8 mouse cellular contexts compared by ENCODE assay signal in the genomic region with DNA sequence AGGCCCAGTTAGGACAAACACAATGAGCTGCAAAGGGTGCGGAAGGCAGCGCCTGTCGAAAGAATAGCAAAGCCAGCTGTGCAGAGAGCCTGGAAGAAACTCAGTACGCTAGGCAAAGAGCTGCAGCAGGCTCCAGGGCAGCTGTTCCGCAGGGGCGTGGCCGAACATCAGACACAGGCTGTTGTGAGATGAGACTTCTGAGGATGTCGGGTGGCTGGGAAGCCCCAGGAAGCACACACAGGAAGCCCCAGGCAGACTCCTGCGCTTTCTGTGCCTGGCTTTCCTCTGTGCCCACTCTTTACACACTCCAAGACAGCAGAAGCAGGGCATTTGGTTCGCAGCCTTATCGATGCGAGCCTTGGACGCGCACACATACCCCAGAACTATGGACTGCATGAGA. TPM values are rescaled to one million over a fixed set of nuclear protein-coding genes. Genes with fewer than 3 reads are reported as not detected.
DNase-seq lines count a peak whose midpoint lies in the region; ATAC-seq and TF ChIP-seq lines count a peak whose summit lies in the region.

No protein-coding gene starts in this region.

- no peaks in the 10 kb centered on the region for H3K9me3 ChIP-seq in intestine, postnatal 0 days (ENCODE audit: control insufficient read depth)

- no peak overlapping the region for H3K9ac ChIP-seq in intestine, postnatal 0 days (ENCODE audit: low read depth, low read length)

- peaks cover 22% of the 10 kb centered on the region; the same call in 1 of the 2 replicates for H3K36me3 ChIP-seq in intestine, postnatal 0 days (ENCODE audit: control insufficient read depth, insufficient read depth)

- H3K4me1 ChIP-seq in intestine, postnatal 0 days (replicated peaks; ENCODE audit: control insufficient read depth, insufficient read depth, low read length): no peaks in the 10 kb centered on the region

- peak overlapping the region; percentile 48 for H3K4me2 ChIP-seq in intestine, postnatal 0 days (replicated peaks; ENCODE audit: low read depth)

- no peak for TF ChIP-seq CTCF in intestine, postnatal 0 days (IDR thresholded peaks at IDR 0.05; ENCODE audit: low read depth)

- H3K4me3 ChIP-seq in intestine, postnatal 0 days (ENCODE audit: low read depth, low read length): no peak overlapping the region

- H3K27ac ChIP-seq in intestine, postnatal 0 days (ENCODE audit: low read depth, low read length): no peak overlapping the region

- WGBS in intestine, postnatal 0 days: 47% methylated on average over 14 of the region's 14 CpGs

- no peaks in the 10 kb centered on the region for H3K27me3 ChIP-seq in intestine, postnatal 0 days (replicated peaks; ENCODE audit: control insufficient read depth, insufficient read depth, low read length)

- DNase-seq in brain, adult 2 months (ENCODE audit: low read depth, low spot score): peak; percentile 33
- peak; percentile 32 to 76 for DNase-seq in gastrocnemius, postnatal 4 days (ENCODE audit: low spot score in 2 of 2)
- DNase-seq in neural tube, embryonic 10.5 days (ENCODE audit: extremely low spot score, low spot score): peak; percentile 48
- DNase-seq in Muller cell, postnatal 12 days (ENCODE audit: inconsistent ontology term): no peak
- DNase-seq in frontal cortex, postnatal 14 days (ENCODE audit: low spot score in 2 of 2): no peak
- DNase-seq in left cerebral cortex, adult 18-20 months (ENCODE audit: low spot score in 2 of 2): no peak

- peak; percentile 57 for ATAC-seq in CD4-positive, CD25-positive, alpha-beta regulatory T cell, adult 4 months
- no peak for ATAC-seq in intestine, postnatal 0 days

RNA-seq across cellular contexts. Expression of a gene that starts 17.4 kb away (rescaled TPM):
- not detected for polyA plus RNA-seq in CD4-positive, CD25-positive, alpha-beta regulatory T cell, adult 4 months (2017; shearing (Covaris generic))
- total RNA-seq in gastrocnemius, postnatal 4 days (2021): under 1 TPM; 0.62 to 0.71 TPM
- polyA plus RNA-seq in intestine, postnatal 0 days (2015; fragmentation: Nextera tagmentation; extraction: Ambion mirVana): 37.7 and 47.1 TPM in 2 replicates
- total RNA-seq in left cerebral cortex, adult 18-20 months (2021): 1 to 10 TPM; 5.9 to 7.2 TPM

RNA-seq across cellular contexts. Expression of a gene that starts 25.2 kb away (rescaled TPM):
- polyA plus RNA-seq in CD4-positive, CD25-positive, alpha-beta regulatory T cell, adult 4 months (2017; shearing (Covaris generic)): 100 to 1,000 TPM in 1 of 2 experiments, 10 to 100 TPM in 1; 69.6 to 103 TPM
- 10 to 100 TPM; 26.1 to 27.2 TPM for total RNA-seq in gastrocnemius, postnatal 4 days (2021)
- 10.1 and 11.1 TPM in 2 replicates for polyA plus RNA-seq in intestine, postnatal 0 days (2015; fragmentation: Nextera tagmentation; extraction: Ambion mirVana)
- total RNA-seq in left cerebral cortex, adult 18-20 months (2021): 100 to 1,000 TPM; 311 to 318 TPM

RNA-seq across cellular contexts. Expression of a gene that starts 44.4 kb away (rescaled TPM):
- not detected for polyA plus RNA-seq in CD4-positive, CD25-positive, alpha-beta regulatory T cell, adult 4 months (2017; shearing (Covaris generic))
- total RNA-seq in gastrocnemius, postnatal 4 days (2021): under 1 TPM; 0.29 to 0.39 TPM
- 0.14 TPM in 2 replicates for polyA plus RNA-seq in intestine, postnatal 0 days (2015; fragmentation: Nextera tagmentation; extraction: Ambion mirVana)
- total RNA-seq in left cerebral cortex, adult 18-20 months (2021): 1 to 10 TPM in 1 of 2 experiments, under 1 TPM in 1; 0.72 to 1.3 TPM

RNA-seq across cellular contexts. Expression of a gene that starts 44.6 kb away (rescaled TPM):
- polyA plus RNA-seq in CD4-positive, CD25-positive, alpha-beta regulatory T cell, adult 4 months (2017; shearing (Covaris generic)): 10 to 100 TPM in 1 of 2 experiments, 1 to 10 TPM in 1; 8.4 to 11.7 TPM
- total RNA-seq in gastrocnemius, postnatal 4 days (2021): 10 to 100 TPM; 22.2 to 25.2 TPM
- 12.8 and 13.6 TPM in 2 replicates for polyA plus RNA-seq in intestine, postnatal 0 days (2015; fragmentation: Nextera tagmentation; extraction: Ambion mirVana)
- 10 to 100 TPM; 22.0 to 23.7 TPM for total RNA-seq in left cerebral cortex, adult 18-20 months (2021)

Comparison
In these comparisons a context has a peak if more than half of its experiments do, and no peak if none do; other contexts are left out.
1. DNase-seq: peak in brain, adult 2 months (single experiment), gastrocnemius, postnatal 4 days (2 of 2) and neural tube, embryonic 10.5 days (single experiment); none in Muller cell, postnatal 12 days (single experiment), frontal cortex, postnatal 14 days (0 of 2) and left cerebral cortex, adult 18-20 months (0 of 2).
2. RNA of a gene that starts 17.4 kb away (total RNA-seq): 5.9 to 7.2 TPM in left cerebral cortex, adult 18-20 months; 0.62 to 0.71 TPM in gastrocnemius, postnatal 4 days; every median in the first group is over 4 times any median in the second.
3. RNA of a gene that starts 25.2 kb away (total RNA-seq): 311 to 318 TPM in left cerebral cortex, adult 18-20 months; 26.1 to 27.2 TPM in gastrocnemius, postnatal 4 days; every median in the first group is over 10 times any median in the second.